Mouse (Mus musculus) embryonic stem cell, embryonic (primary cell): ENCODE results near the gene Nrtn.

Experiments
- CTCF ChIA-PET, 4 experiments: fragments of 300-600 bp in 2 of 4; fragments of 350-600 bp in 2 of 4; sonication (Branson Sonifier 250); formaldehyde crosslinking; loops; one replicate each; lab custom pipeline; 2022; ENCODE audit warnings: inconsistent platforms in 2 of 4; lab: Charles Lee
- POLR2A ChIA-PET, 4 experiments: fragments of 300-600 bp in 2 of 4; fragments of 350-600 bp in 2 of 4; sonication (Branson Sonifier 250); formaldehyde crosslinking; loops; one replicate each; lab custom pipeline; 2022; ENCODE audit warnings: antibody characterized with exemption in 4 of 4, inconsistent platforms in 1 of 4; lab: Charles Lee

The Nrtn gene

GRCm38 (mm10) chr17:56766631-56767405 is 9.5 kb upstream of the Nrtn start:
- CTCF ChIA-PET = interaction anchor here in 3 of 4 experiments (0.6 to 1.6 kb wide), 8 partner anchors 11 to 163 kb away, joined by 3 to 5 read pairs (median 4); no protein-coding TSS in a partner anchor
- POLR2A ChIA-PET = interaction anchor here in 3 of 4 experiments (0.6 to 5.0 kb wide), 36 partner anchors 9 to 727 kb away, joined by 3 to 30 read pairs (median 4); partner anchors contain the start of genes Nrtn (in 2 of the 3), Alkbh7 (in 1 of the 3), Gpr108 (in 1 of the 3) and Khsrp (in 1 of the 3)

- CTCF ChIA-PET = interaction anchor here (0.5 to 1.7 kb wide), 13 partner anchors 10 to 1063 kb away, joined by 3 to 9 read pairs (median 3); partner anchors contain the start of genes Clpp (in 1 of the 4) and Mllt1 (in 1 of the 4)
- POLR2A ChIA-PET = interaction anchor here in 3 of 4 experiments (0.6 to 5.0 kb wide), 107 partner anchors 8 to 686 kb away, joined by 3 to 48 read pairs (median 5); partner anchors contain the start of genes Rpl36 (in 3 of the 3), Clpp (in 2 of the 3), Gm17949 (in 2 of the 3) and Gtf2f1 (in 2 of the 3)
These were observed 8.1 kb upstream of the Nrtn start for GRCm38 (mm10) chr17:56765431-56765830.

- ChIA-PET POLR2A (interaction anchor here (0.5 to 5.0 kb wide), 122 partner anchors 9 to 686 kb away, joined by 3 to 48 read pairs (median 4); partner anchors contain the start of genes Rpl36 (in 3 of the 4), Clpp (in 2 of the 4), Gm17949 (in 2 of the 4) and Gtf2f1 (in 2 of the 4)), CTCF (interaction anchor here in 3 of 4 experiments (0.6 to 2.9 kb wide), 19 partner anchors 9 to 332 kb away, joined by 3 to 9 read pairs (median 4); partner anchors contain the start of genes Alkbh7 (in 1 of the 3), Clpp (in 1 of the 3) and Mllt1 (in 1 of the 3))
These were observed 7.4 kb upstream of the Nrtn start, which contains the start of gene Dus3l for GRCm38 (mm10) chr17:56764474-56765354. Dus3l (plus strand) TSS chr17:56764757.

GRCm38 (mm10) chr17:56763741-56764250 is 6.5 kb upstream of the Nrtn start:
- POLR2A ChIA-PET = interaction anchor here (0.5 to 5.0 kb wide), 41 partner anchors 8 to 685 kb away, joined by 3 to 48 read pairs (median 4); partner anchors contain the start of genes Lonp1 (in 2 of the 4), Rpl36 (in 2 of the 4), Catsperd (in 1 of the 4) and Clpp (in 1 of the 4)
- CTCF ChIA-PET = interaction anchor here in 3 of 4 experiments (0.6 to 2.9 kb wide), 11 partner anchors 9 to 455 kb away, joined by 3 to 11 read pairs (median 4); partner anchors contain the start of gene Mllt1 (in 1 of the 3)

- ChIA-PET CTCF (interaction anchor here (0.6 to 2.9 kb wide), 11 partner anchors 10 to 454 kb away, joined by 3 to 11 read pairs (median 4); partner anchors contain the start of gene Mllt1 (in 1 of the 4)), POLR2A (interaction anchor here in 3 of 4 experiments (0.6 to 5.0 kb wide), 35 partner anchors 8 to 487 kb away, joined by 3 to 48 read pairs (median 5); partner anchors contain the start of genes Ranbp3 (in 2 of the 3), Rpl36 (in 2 of the 3), Gm17949 (in 1 of the 3) and Khsrp (in 1 of the 3))
These were observed 5.7 kb upstream of the Nrtn start for GRCm38 (mm10) chr17:56762769-56763731.

- POLR2A ChIA-PET = interaction anchor here (0.6 to 4.6 kb wide), 82 partner anchors 9 to 722 kb away, joined by 3 to 48 read pairs (median 4); partner anchors contain the start of genes Ranbp3 (in 3 of the 4), Alkbh7 (in 2 of the 4), Gm17949 (in 2 of the 4) and Gtf2f1 (in 2 of the 4)
- CTCF ChIA-PET = interaction anchor here in 3 of 4 experiments (0.5 to 2.9 kb wide), 18 partner anchors 11 to 628 kb away, joined by 3 to 11 read pairs (median 4); partner anchors contain the start of genes Gm17949 (in 1 of the 3), Gtf2f1 (in 1 of the 3), Lonp1 (in 1 of the 3) and Mllt1 (in 1 of the 3)
These were observed 4.7 kb upstream of the Nrtn start for GRCm38 (mm10) chr17:56761991-56762410.

- ChIA-PET POLR2A (interaction anchor here in 3 of 4 experiments (0.5 to 4.6 kb wide), 19 partner anchors 8 to 484 kb away, joined by 3 to 48 read pairs (median 6); partner anchors contain the start of genes Gm17949 (in 1 of the 3), Gtf2f1 (in 1 of the 3), Khsrp (in 1 of the 3) and Ranbp3 (in 1 of the 3)), CTCF (interaction anchor here in 1 of 4 experiments (1.2 kb wide), 1 partner anchor 24 kb away, joined by 7 read pairs; no protein-coding TSS in a partner anchor)
These were observed 3.7 kb upstream of the Nrtn start for GRCm38 (mm10) chr17:56761077-56761476.

GRCm38 (mm10) chr17:56759261-56759660 is 1.9 kb upstream of the Nrtn start:
- ChIA-PET CTCF (interaction anchor here in 1 of 4 experiments (1.0 to 1.4 kb wide), 2 partner anchors 51 to 95 kb away, joined by 3 to 5 read pairs; no protein-coding TSS in a partner anchor), POLR2A (interaction anchor here in 2 of 4 experiments (0.6 to 2.2 kb wide), 7 partner anchors 8 to 128 kb away, joined by 3 to 8 read pairs (median 4); no protein-coding TSS in a partner anchor)

- ChIA-PET CTCF (interaction anchor here in 3 of 4 experiments (0.5 to 1.8 kb wide), 25 partner anchors 10 to 469 kb away, joined by 3 to 12 read pairs (median 3); partner anchors contain the start of gene Kdm4b (in 1 of the 3)), POLR2A (interaction anchor here in 3 of 4 experiments (0.5 to 2.4 kb wide), 37 partner anchors 9 to 504 kb away, joined by 3 to 18 read pairs (median 4); partner anchors contain the start of genes Ranbp3 (in 3 of the 3), Khsrp (in 2 of the 3), 2410015M20Rik (in 1 of the 3) and Alkbh7 (in 1 of the 3))
These were observed 802 bp upstream of the Nrtn start for GRCm38 (mm10) chr17:56758132-56758531.

GRCm38 (mm10) chr17:56756703-56757399 is 479 bp downstream of the Nrtn start:
- ChIA-PET POLR2A (interaction anchor here in 3 of 4 experiments (0.6 to 3.4 kb wide), 36 partner anchors 8 to 453 kb away, joined by 3 to 27 read pairs (median 4); partner anchors contain the start of genes Ranbp3 (in 3 of the 3), Ndufa11 (in 2 of the 3), Dus3l (in 1 of the 3) and Gm17949 (in 1 of the 3)), CTCF (interaction anchor here in 3 of 4 experiments (0.6 to 1.8 kb wide), 18 partner anchors 20 to 690 kb away, joined by 3 to 12 read pairs (median 3); partner anchors contain the start of gene Kdm4b (in 1 of the 3))

- POLR2A ChIA-PET = interaction anchor here in 3 of 4 experiments (0.6 to 4.0 kb wide), 18 partner anchors 7 to 700 kb away, joined by 3 to 27 read pairs (median 3); partner anchors contain the start of genes Dus3l (in 3 of the 3) and Ndufa11 (in 1 of the 3)
- CTCF ChIA-PET = interaction anchor here in 3 of 4 experiments (0.5 to 1.7 kb wide), 8 partner anchors 10 to 242 kb away, joined by 3 to 9 read pairs (median 4); partner anchors contain the start of genes Dus3l (in 2 of the 3) and Alkbh7 (in 1 of the 3)
These were observed 2.8 kb downstream of the Nrtn start for GRCm38 (mm10) chr17:56754271-56755185.

GRCm38 (mm10) chr17:56753452-56753851 is 3.9 kb downstream of the Nrtn start:
- ChIA-PET CTCF (interaction anchor here (0.6 to 1.7 kb wide), 8 partner anchors 14 to 145 kb away, joined by 3 to 9 read pairs (median 6); partner anchors contain the start of gene Ranbp3 (in 1 of the 4)), POLR2A (interaction anchor here in 3 of 4 experiments (0.6 to 4.0 kb wide), 16 partner anchors 8 to 183 kb away, joined by 3 to 25 read pairs (median 4); partner anchors contain the start of genes Dus3l (in 1 of the 3), Ndufa11 (in 1 of the 3), Ranbp3 (in 1 of the 3) and Vmac (in 1 of the 3))
